Mouse (Mus musculus) right cerebral cortex, postnatal 36 days (tissue): ENCODE measurements around the gene Lyst.
"Not testable (repeated sequence)": the region's sequence is repeated elsewhere in the genome, so short reads cannot be mapped to it uniquely, and the experiment has no call there.

Experiments
- DNase-seq, 2 experiments: peaks; one replicate each; pipeline ENCODE4 v3.0.0; 2022; ENCODE audit warnings: low spot score in 2 of 2, mixed read lengths in 1 of 2

Lyst gene

GRCm38 (mm10) chr13:13781026-13781425 lies 190.8 kb downstream of the Lyst start:
- DNase-seq = no peak

GRCm38 (mm10) chr13:13783296-13783695 lies 193.1 kb downstream of the Lyst start:
- DNase-seq = no peak

- DNase-seq = peak; percentile 69 to 72
Observed at GRCm38 (mm10) chr13:13783894-13784419, 193.8 kb downstream of the Lyst start, which contains the start of gene Gng4. Gene Gng4, plus strand, starts transcription at chr13:13784059.

- DNase-seq = no peak
Observed at GRCm38 (mm10) chr13:13784420-13784936, 194.3 kb downstream of the Lyst start.

- no peak for DNase-seq
Observed at GRCm38 (mm10) chr13:13784981-13785783, 195.0 kb downstream of the Lyst start.

GRCm38 (mm10) chr13:13786971-13787370 lies 196.8 kb downstream of the Lyst start:
- DNase-seq = no peak

GRCm38 (mm10) chr13:13788070-13788469 lies 197.9 kb downstream of the Lyst start:
- no peak for DNase-seq

- DNase-seq = peak; percentile 62 to 78
Observed at GRCm38 (mm10) chr13:13791981-13792380, 201.8 kb downstream of the Lyst start.

GRCm38 (mm10) chr13:13795166-13795832 lies 205.1 kb downstream of the Lyst start:
- DNase-seq = no peak

GRCm38 (mm10) chr13:13796082-13796481 lies 205.9 kb downstream of the Lyst start:
- no peak for DNase-seq

GRCm38 (mm10) chr13:13797816-13798215 lies 207.6 kb downstream of the Lyst start:
- not testable (repeated sequence) for DNase-seq

GRCm38 (mm10) chr13:13798775-13799174 lies 208.6 kb downstream of the Lyst start:
- DNase-seq = no peak

- DNase-seq = peak in 1 of 2 experiments; percentile 19
Observed at GRCm38 (mm10) chr13:13808337-13809132, 218.3 kb downstream of the Lyst start.

GRCm38 (mm10) chr13:13810885-13811284 lies 220.7 kb downstream of the Lyst start:
- DNase-seq = no peak

GRCm38 (mm10) chr13:13818696-13819095 lies 228.5 kb downstream of the Lyst start:
- DNase-seq = no peak

GRCm38 (mm10) chr13:13820234-13821123 lies 230.3 kb downstream of the Lyst start:
- DNase-seq = no peak

GRCm38 (mm10) chr13:13824946-13825345 lies 234.7 kb downstream of the Lyst start:
- DNase-seq = no peak

GRCm38 (mm10) chr13:13826533-13826932 lies 236.3 kb downstream of the Lyst start:
- DNase-seq = no peak

GRCm38 (mm10) chr13:13828125-13828524 lies 237.9 kb downstream of the Lyst start:
- DNase-seq = no peak
